Mouse (Mus musculus) spleen, adult 2 months (tissue): ENCODE data around the gene Neurog1. TPM values are rescaled to one million over a fixed set of nuclear protein-coding genes. Genes with fewer than 3 reads are reported as not detected.

Experiments
- DNase-seq, 2 experiments: peaks; one replicate each; pipeline versions ENCODE4 v3.0.0 to v3.0.0-alpha.2; 2012 to 2021; ENCODE audit warnings: low spot score in 2 of 2, low read depth in 1 of 2
- H3K27ac ChIP-seq: fragments of 200-500 bp; 2 replicates; pipeline ENCODE4 v1.5.1; 2012; ENCODE audit warnings: low read length, inconsistent platforms; ENCODE audit not compliant: insufficient read depth
- H3K27me3 ChIP-seq: fragments of 200-500 bp; 2 replicates; pipeline ENCODE4 v1.6.1; 2012; ENCODE audit warnings: mild to moderate bottlenecking, moderate library complexity, low read length, inconsistent platforms; ENCODE audit not compliant: control insufficient read depth, insufficient read depth
- H3K36me3 ChIP-seq: fragments of 200-500 bp; 2 replicates; pipeline ENCODE4 v1.6.1; 2012; ENCODE audit warnings: mild to moderate bottlenecking, low read length, inconsistent platforms; ENCODE audit not compliant: control insufficient read depth, insufficient read depth
- H3K4me1 ChIP-seq: fragments of 200-500 bp; 2 replicates; pipeline ENCODE4 v1.6.1; 2011; ENCODE audit warnings: inconsistent platforms; ENCODE audit not compliant: control insufficient read depth, insufficient read depth, insufficient read length
- H3K4me3 ChIP-seq: fragments of 200-500 bp; 2 replicates; pipeline ENCODE4 v1.5.1; 2011; ENCODE audit warnings: mild to moderate bottlenecking, inconsistent platforms; ENCODE audit not compliant: insufficient read depth, insufficient read length; ENCODE audit errors: extremely low read depth
- CTCF ChIP-seq: fragments of 200-500 bp; IDR thresholded peaks from 2 replicates; pipeline ENCODE4 v1.5.1; 2011; ENCODE audit warnings: mild to moderate bottlenecking, inconsistent platforms; ENCODE audit not compliant: insufficient read depth, insufficient read length, insufficient replicate concordance; ENCODE audit errors: extremely low read depth
- POLR2A ChIP-seq: fragments of 200-500 bp; IDR thresholded peaks from 2 replicates; pipeline ENCODE4 v1.6.1; 2011; ENCODE audit warnings: low read depth, low read length, inconsistent platforms
- WGBS: fragments of 180-500 bp; shearing (Covaris S2); methylation state at CpG from one replicate; pipeline ENCODE4 v1.1.7; 2018; 5-methylcytosine and 5-hydroxymethylcytosine counted together
- polyA plus RNA-seq: library from polyadenylated mRNA; depleted of rRNA; stranded (reverse); fragments of >200 nt; gene quantifications from 2 replicates; pipeline ENCODE4 v1.2.3, GENCODE M21; 2012; rRNA removed

The Neurog1 gene
- polyA plus RNA-seq, 1 experiment, result not detected

- WGBS, result 41% methylated on average over 9 of the region's 9 CpGs
- H3K4me3 ChIP-seq, result no peak overlapping the region
- DNase-seq, result no peak
- TF ChIP-seq CTCF (no peak), POLR2A (no peak)
- H3K27ac ChIP-seq, result no peak overlapping the region
- no peaks in the 10 kb centered on the region for H3K36me3 ChIP-seq
- peaks cover 15% of the 10 kb centered on the region for H3K27me3 ChIP-seq
- H3K4me1 ChIP-seq, result no peaks in the 10 kb centered on the region; the same call in 1 of the 2 replicates
Observed at GRCm38 (mm10) chr13:56219254-56219653, 32.7 kb downstream of the Neurog1 start.

DNA sequence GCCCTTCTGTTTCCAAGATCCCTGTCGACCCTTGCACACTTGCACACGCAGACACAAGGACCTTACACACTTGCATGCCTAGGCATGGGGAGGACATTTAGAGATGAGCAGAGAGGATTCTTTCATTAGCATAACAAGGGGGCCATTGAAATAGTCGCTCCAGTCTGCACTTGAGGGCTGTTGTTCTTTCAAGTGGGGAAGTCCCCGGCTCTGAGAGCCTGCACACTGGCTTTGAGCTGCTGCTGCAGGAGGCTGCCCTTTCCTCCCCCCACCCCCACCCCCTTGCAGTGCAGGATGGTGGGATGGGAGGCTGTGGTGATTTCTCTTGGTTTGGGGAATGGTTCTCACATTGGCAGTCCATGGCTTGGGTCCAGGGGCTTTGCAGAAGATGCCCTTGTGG, 35.9 kb downstream of the Neurog1 start:
- 0 out of 2 replicates have a peak, but pooled peaks cover 4% of the 10 kb centered on the region for H3K27me3 ChIP-seq
- TF ChIP-seq POLR2A, result no peak
- TF ChIP-seq CTCF, result no peak
- no peak for DNase-seq
- H3K4me3 ChIP-seq, result no peak overlapping the region
- 36% methylated on average over 4 of the region's 4 CpGs for WGBS
- no peaks in the 10 kb centered on the region for H3K4me1 ChIP-seq
- H3K36me3 ChIP-seq, result no peaks in the 10 kb centered on the region
- no peak overlapping the region for H3K27ac ChIP-seq

DNA sequence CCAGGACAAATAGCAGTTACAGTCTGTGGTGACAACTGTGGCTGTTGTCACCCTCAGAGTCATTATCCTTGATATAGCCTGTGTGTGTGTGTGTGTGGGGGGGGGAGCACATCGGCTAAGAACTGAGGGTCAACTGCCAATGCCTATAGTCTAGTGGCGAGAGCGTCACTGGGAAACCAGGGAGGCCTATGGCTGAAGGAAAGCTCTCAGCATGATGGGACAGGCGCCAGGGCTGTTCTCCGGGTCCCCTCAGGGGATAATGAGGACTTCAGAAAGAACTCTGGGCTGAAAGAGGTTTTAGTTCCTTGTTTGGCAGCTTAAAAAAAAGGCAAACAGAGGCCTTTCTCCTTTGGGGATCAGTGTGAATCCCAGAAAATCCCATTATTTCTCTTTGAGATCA, 37.3 kb downstream of the Neurog1 start:
- Histone ChIP-seq H3K27ac (no peak overlapping the region), H3K36me3 (no peaks in the 10 kb centered on the region), H3K4me1 (no peaks in the 10 kb centered on the region), H3K27me3 (0 out of 2 replicates have a peak, but pooled peaks cover 2% of the 10 kb centered on the region), H3K4me3 (no peak overlapping the region)
- DNase-seq, result no peak
- WGBS, result 84% methylated on average over 5 of the region's 5 CpGs
- no peak for TF ChIP-seq CTCF
- no peak for TF ChIP-seq POLR2A

GRCm38 (mm10) chr13:56209067-56209411, 42.9 kb downstream of the Neurog1 start:
- Histone ChIP-seq H3K4me1 (no peaks in the 10 kb centered on the region), H3K27ac (no peak overlapping the region), H3K36me3 (no peaks in the 10 kb centered on the region), H3K4me3 (no peak overlapping the region), H3K27me3 (peaks cover 3% of the 10 kb centered on the region)
- TF ChIP-seq CTCF (no peak), POLR2A (no peak)
- WGBS, result 60% methylated on average over 8 of the region's 8 CpGs
- DNase-seq, result no peak

DNA sequence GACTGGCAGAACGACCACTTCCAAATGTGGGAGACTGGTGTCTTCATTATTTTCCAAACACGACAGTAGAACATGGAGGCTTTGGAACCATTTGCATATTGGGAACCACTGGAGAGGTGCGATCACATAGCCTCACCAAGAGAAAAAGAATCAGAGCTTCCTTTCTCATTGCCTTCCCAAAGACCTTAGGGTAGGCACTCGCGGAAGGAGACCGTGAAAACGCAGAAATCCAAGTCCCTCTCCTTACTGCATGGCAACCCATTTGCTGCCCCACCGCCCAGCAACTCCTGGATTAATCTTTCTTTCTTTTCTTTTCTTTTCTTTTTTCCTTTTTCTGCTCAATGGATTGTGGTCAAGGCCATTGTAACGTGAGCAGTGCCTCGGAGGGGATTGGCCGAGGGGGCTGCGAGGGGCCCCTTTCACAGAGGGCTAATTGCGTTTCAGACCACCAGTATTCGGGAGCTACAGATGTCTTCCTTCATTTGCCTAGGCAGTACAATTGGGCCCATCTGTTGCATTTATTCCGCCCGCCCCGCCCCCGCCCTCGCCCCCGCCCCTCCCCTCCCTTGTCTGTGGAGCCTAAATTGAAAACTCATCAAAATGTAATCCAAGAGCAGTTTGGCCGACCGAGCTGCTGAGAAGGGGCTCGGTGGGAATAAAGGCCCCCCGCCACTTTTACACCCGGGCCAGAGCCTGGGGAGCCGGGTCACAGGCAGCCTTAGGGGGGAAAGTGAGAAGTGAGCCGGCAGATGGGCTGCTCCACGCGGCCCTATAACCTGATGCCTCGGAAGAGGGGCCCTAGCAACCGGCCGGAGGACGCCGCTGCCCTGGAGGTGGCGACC, 43.5 kb downstream of the Neurog1 start:
- H3K27me3 ChIP-seq, result peaks cover 3% of the 10 kb centered on the region
- TF ChIP-seq POLR2A (no peak), CTCF (no peak)
- 39% methylated on average over 34 of the region's 35 CpGs for WGBS
- no peak overlapping the region for H3K27ac ChIP-seq
- no peaks in the 10 kb centered on the region for H3K36me3 ChIP-seq
- DNase-seq, result no peak
- no peak overlapping the region for H3K4me3 ChIP-seq
- no peaks in the 10 kb centered on the region for H3K4me1 ChIP-seq

Other genes starting within 250 kb of the Neurog1 start
- gene H2afy, start 115.8 kb downstream of the Neurog1 start, polyA plus RNA-seq, result 125 and 150 TPM in 2 replicates
- gene Tifab, start 73.3 kb downstream of the Neurog1 start, polyA plus RNA-seq, result 20.8 and 26.8 TPM in 2 replicates
- 0.43 and 0.46 TPM in 2 replicates for gene Cxcl14, start 44.4 kb upstream of the Neurog1 start, polyA plus RNA-seq
- gene Gm3045, start 174.4 kb upstream of the Neurog1 start, polyA plus RNA-seq, result not detected in 2 replicates
- gene Slc25a48, start 186.2 kb upstream of the Neurog1 start, polyA plus RNA-seq, result 0.02 TPM in 2 replicates
- not detected in 2 replicates for gene Il9, start 230.1 kb upstream of the Neurog1 start, polyA plus RNA-seq